Mouse (Mus musculus) heart, postnatal 0 days (tissue): Measurements from ENCODE around the gene Gm49027. TPM values are rescaled to one million over a fixed set of nuclear protein-coding genes. Genes with fewer than 3 reads are reported as not detected.

Source experiments
- ATAC-seq: fragments of 200-750 bp; cut with Nextera tagmentation; 2 replicates; pipeline ENCODE4 v1.8.0; 2017; ENCODE audit warnings: low read depth, moderate number of reproducible peaks, moderate library complexity; ENCODE audit not compliant: insufficient read depth
- DNase-seq: peaks from one replicate; pipeline ENCODE4 v3.0.0-alpha.2; 2016; ENCODE audit warnings: low spot score
- H3K27ac ChIP-seq: fragments of 300-500 bp; sonication (generic); 2 replicates; pipeline ENCODE4 v1.5.1; 2014; ENCODE audit warnings: low read depth, mild to moderate bottlenecking
- H3K27me3 ChIP-seq: fragments of 300-500 bp; sonication (generic); 2 replicates; pipeline ENCODE4 v1.6.1; 2014; ENCODE audit warnings: low read length, mixed read lengths; ENCODE audit not compliant: control insufficient read depth, insufficient read depth
- H3K36me3 ChIP-seq: fragments of 300-500 bp; sonication (generic); replicated peaks from 2 replicates; pipeline ENCODE4 v1.6.1; 2014; ENCODE audit warnings: low read length, mixed read lengths; ENCODE audit not compliant: control insufficient read depth, insufficient read depth
- H3K4me1 ChIP-seq: fragments of 300-500 bp; sonication (generic); 2 replicates; pipeline ENCODE4 v1.6.1; 2014; ENCODE audit warnings: antibody characterized with exemption; ENCODE audit not compliant: control insufficient read depth, insufficient read depth
- H3K4me2 ChIP-seq: fragments of 300-500 bp; sonication (generic); 2 replicates; pipeline ENCODE4 v1.6.1; 2014; ENCODE audit warnings: low read depth, mild to moderate bottlenecking, low read length, moderate library complexity
- H3K4me3 ChIP-seq: fragments of 300-500 bp; sonication (generic); 2 replicates; pipeline ENCODE4 v1.5.1; 2014; ENCODE audit warnings: low read depth, low read length
- H3K9ac ChIP-seq: fragments of 300-500 bp; sonication (generic); replicated peaks from 2 replicates; pipeline ENCODE4 v1.6.1; 2014; ENCODE audit warnings: low read depth, low read length, mixed read lengths
- H3K9me3 ChIP-seq: fragments of 300-500 bp; sonication (generic); replicated peaks from 2 replicates; pipeline ENCODE4 v1.6.1; 2016; ENCODE audit warnings: low read length; ENCODE audit not compliant: control insufficient read depth
- CTCF ChIP-seq: IDR thresholded peaks from 2 replicates; pipeline ENCODE4 v1.5.1; 2016; ENCODE audit warnings: antibody characterized with exemption, control low read depth, low read depth
- EP300 ChIP-seq: IDR thresholded peaks from 2 replicates; pipeline ENCODE4 v1.6.1; 2016; ENCODE audit warnings: antibody characterized with exemption, low read depth
- WGBS: fragments of 180-500 bp; shearing (Covaris S2); extraction: QIAGEN DNeasy Blood & Tissue Kit; methylation state at CpG from one replicate; pipeline ENCODE4 v1.1.7; 2014; 5-methylcytosine and 5-hydroxymethylcytosine counted together
- microRNA-seq: library from miRNA; unstranded; fragments of <30 nt; microRNA quantifications from one replicate; pipeline ENCODE4, GENCODE M21; 2016
- polyA plus RNA-seq: library from polyadenylated mRNA; unstranded; fragments of >200 nt; fragmentation: Nextera tagmentation; extraction: Ambion mirVana; gene quantifications from 2 replicates; pipeline ENCODE4 v1.2.1, GENCODE M21; 2015
- total RNA-seq: library from RNA; depleted of rRNA; stranded (reverse); fragments of >200 nt; gene quantifications from 2 replicates; pipeline ENCODE4 v1.2.3, GENCODE M21; 2014; ENCODE audit warnings: low replicate concordance; rRNA removed

The Gm49027 gene
- total and polyA plus RNA-seq, 2 experiments from 2014 or later = 1.1 TPM; not detected in 1

GRCm38 (mm10) chr5:123487659-123488395 lies 37.5 kb downstream of the Gm49027 start:
- H3K4me3 ChIP-seq = no peak overlapping the region
- WGBS = 71% methylated on average over 11 of the region's 11 CpGs
- TF ChIP-seq CTCF = no peak
- TF ChIP-seq EP300 = no peak
- no peaks in the 10 kb centered on the region for H3K27me3 ChIP-seq
- no peaks in the 10 kb centered on the region for H3K4me1 ChIP-seq
- ATAC-seq (no peak), DNase-seq (no peak)
- no peaks in the 10 kb centered on the region for H3K9me3 ChIP-seq
- no peak overlapping the region for H3K9ac ChIP-seq
- H3K4me2 ChIP-seq = no peak overlapping the region
- no peaks in the 10 kb centered on the region for H3K36me3 ChIP-seq
- no peak overlapping the region for H3K27ac ChIP-seq

GRCm38 (mm10) chr5:123473817-123474216 lies 51.5 kb downstream of the Gm49027 start:
- Histone ChIP-seq H3K4me3 (no peak overlapping the region), H3K9ac (no peak overlapping the region), H3K4me1 (peaks cover 6% of the 10 kb centered on the region; the same call in 1 of the 2 replicates), H3K36me3 (no peaks in the 10 kb centered on the region), H3K27me3 (no peaks in the 10 kb centered on the region), H3K4me2 (no peak overlapping the region), H3K9me3 (no peaks in the 10 kb centered on the region), H3K27ac (no peak overlapping the region)
- TF ChIP-seq EP300 (no peak), CTCF (no peak)
- ATAC-seq = no peak
- DNase-seq = no peak
- WGBS = 82% methylated on average over 5 of the region's 5 CpGs

- Histone ChIP-seq H3K9ac (0 out of 2 replicates have a peak overlapping the region, but pooled peaks have one; percentile 37), H3K27me3 (no peaks in the 10 kb centered on the region), H3K9me3 (no peaks in the 10 kb centered on the region), H3K4me1 (peaks cover 6% of the 10 kb centered on the region; the same call in 1 of the 2 replicates), H3K4me3 (peak overlapping the region; percentile 17; the same call in 1 of the 2 replicates), H3K27ac (no peak overlapping the region), H3K4me2 (peak overlapping the region; percentile 56), H3K36me3 (no peaks in the 10 kb centered on the region)
- ATAC-seq (no peak), DNase-seq (no peak)
- TF ChIP-seq CTCF = no peak
- TF ChIP-seq EP300 = no peak
- WGBS = 11% methylated on average over 10 of the region's 10 CpGs
These were observed 54.4 kb downstream of the Gm49027 start for GRCm38 (mm10) chr5:123470784-123471400.

GRCm38 (mm10) chr5:123464638-123465037 lies 60.6 kb downstream of the Gm49027 start:
- no peak overlapping the region for H3K4me3 ChIP-seq
- H3K27ac ChIP-seq = no peak overlapping the region
- H3K4me1 ChIP-seq = no peaks in the 10 kb centered on the region
- no peak overlapping the region for H3K4me2 ChIP-seq
- WGBS = 83% methylated on average over 1 of the region's 1 CpGs
- H3K9ac ChIP-seq = no peak overlapping the region
- ATAC-seq = no peak
- no peak for TF ChIP-seq CTCF
- no peak for TF ChIP-seq EP300
- DNase-seq = no peak
- H3K27me3 ChIP-seq = no peaks in the 10 kb centered on the region
- no peaks in the 10 kb centered on the region; the same call in 1 of the 2 replicates for H3K9me3 ChIP-seq
- H3K36me3 ChIP-seq = no peaks in the 10 kb centered on the region

Small RNAs within 50 kb of the gene (microRNA-seq; reads per million reads assigned to microRNA genes)
- gene Mir7647 = 0.71 reads per million

Other genes starting within 250 kb of the Gm49027 start
- gene Bcl7a, start 181.7 kb downstream of the Gm49027 start, total RNA-seq = 10.2 and 11.2 TPM in 2 replicates
- gene Bcl7a, start 181.7 kb downstream of the Gm49027 start, polyA plus RNA-seq = 6.6 TPM in 2 replicates
- gene Mlxip, start 130.7 kb downstream of the Gm49027 start, total RNA-seq = 12.0 and 13.4 TPM in 2 replicates
- gene Mlxip, start 130.7 kb downstream of the Gm49027 start, polyA plus RNA-seq = 5.9 and 7.3 TPM in 2 replicates
- not detected in 2 replicates for gene Lrrc43, start 36.2 kb downstream of the Gm49027 start, total RNA-seq
- 0.05 TPM in 1 of 2 replicates, not detected in the other for gene Lrrc43, start 36.2 kb downstream of the Gm49027 start, polyA plus RNA-seq
- gene Il31, start 36.0 kb downstream of the Gm49027 start, total RNA-seq = not detected in 2 replicates
- not detected in 2 replicates for gene Il31, start 36.0 kb downstream of the Gm49027 start, polyA plus RNA-seq
- gene B3gnt4, start 15.0 kb downstream of the Gm49027 start, total RNA-seq = not detected in 2 replicates
- not detected in 2 replicates for gene B3gnt4, start 15.0 kb downstream of the Gm49027 start, polyA plus RNA-seq
- 79.1 and 99.4 TPM in 2 replicates for gene Diablo, start 1.3 kb downstream of the Gm49027 start, total RNA-seq
- 105 and 107 TPM in 2 replicates for gene Diablo, start 1.3 kb downstream of the Gm49027 start, polyA plus RNA-seq
- gene Vps33a, start 47.5 kb upstream of the Gm49027 start, total RNA-seq = 15.9 and 42.7 TPM in 2 replicates
- 16.7 and 17.5 TPM in 2 replicates for gene Vps33a, start 47.5 kb upstream of the Gm49027 start, polyA plus RNA-seq
- 65.2 and 70.0 TPM in 2 replicates for gene Clip1, start 159.1 kb upstream of the Gm49027 start, total RNA-seq
- gene Clip1, start 159.1 kb upstream of the Gm49027 start, polyA plus RNA-seq = 41.4 and 44.1 TPM in 2 replicates
- 11.8 and 30.8 TPM in 2 replicates for gene Zcchc8, start 195.6 kb upstream of the Gm49027 start, total RNA-seq
- 31.3 and 31.8 TPM in 2 replicates for gene Zcchc8, start 195.6 kb upstream of the Gm49027 start, polyA plus RNA-seq
- 19.5 and 19.9 TPM in 2 replicates for gene Rsrc2, start 223.9 kb upstream of the Gm49027 start, total RNA-seq
- 72.7 and 76.5 TPM in 2 replicates for gene Rsrc2, start 223.9 kb upstream of the Gm49027 start, polyA plus RNA-seq
- 15.6 and 17.5 TPM in 2 replicates for gene Kntc1, start 224.2 kb upstream of the Gm49027 start, total RNA-seq
- 3.8 and 3.9 TPM in 2 replicates for gene Kntc1, start 224.2 kb upstream of the Gm49027 start, polyA plus RNA-seq